25 mouse cellular contexts compared by ENCODE assay signal in the genomic region with DNA sequence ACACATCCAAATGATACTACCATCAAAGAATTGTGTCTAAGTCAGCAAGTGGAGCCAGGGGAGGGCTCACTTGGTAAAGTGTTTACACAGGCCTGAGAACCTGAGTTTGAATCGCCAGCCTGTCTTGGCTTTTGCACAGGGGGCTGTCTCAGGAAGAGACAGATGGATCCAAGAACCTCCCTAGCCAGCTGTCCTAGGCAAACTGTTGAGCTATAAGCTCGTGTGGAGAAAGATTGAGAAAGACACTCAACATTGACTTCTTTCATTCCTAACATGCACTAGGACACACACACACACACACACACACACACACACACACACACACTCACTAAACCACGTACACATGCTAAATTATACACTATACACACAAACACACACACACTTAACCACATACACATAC.
"Had no signal": no experiment of that assay in that cellular context is flagged by ENCODE, and none has a peak within 500 bp of the region (broad histone marks: within the 10 kb centered on the region; RNA-seq: fewer than 3 reads in every experiment).

No protein-coding gene starts in this region.

- H3K4me2 ChIP-seq: embryonic facial prominence, embryonic 12.5 days; embryonic facial prominence, embryonic 13.5 days; embryonic facial prominence, embryonic 15.5 days; forebrain, embryonic 12.5 days; forebrain, embryonic 13.5 days; forebrain, embryonic 15.5 days had no signal

- H3K36me3 ChIP-seq: embryonic facial prominence, embryonic 10.5 days; embryonic facial prominence, embryonic 12.5 days; embryonic facial prominence, embryonic 13.5 days; embryonic facial prominence, embryonic 15.5 days; forebrain, embryonic 10.5 days; forebrain, embryonic 12.5 days; forebrain, embryonic 15.5 days had no signal

- H3K4me3 ChIP-seq: embryonic facial prominence, embryonic 10.5 days; embryonic facial prominence, embryonic 12.5 days; embryonic facial prominence, embryonic 13.5 days; embryonic facial prominence, embryonic 15.5 days; erythroblast, embryonic 14.5 days; forebrain, embryonic 10.5 days; forebrain, embryonic 12.5 days; forebrain, embryonic 13.5 days; forebrain, embryonic 15.5 days; gastrocnemius, adult 2 months; heart, adult 2 months had no signal

- H3K9me3 ChIP-seq: embryonic facial prominence, embryonic 10.5 days; embryonic facial prominence, embryonic 12.5 days; embryonic facial prominence, embryonic 13.5 days; embryonic facial prominence, embryonic 15.5 days; forebrain, embryonic 10.5 days; forebrain, embryonic 12.5 days; forebrain, embryonic 13.5 days; forebrain, embryonic 15.5 days had no signal

- H3K4me1 ChIP-seq: embryonic facial prominence, embryonic 10.5 days; embryonic facial prominence, embryonic 12.5 days; embryonic facial prominence, embryonic 15.5 days; forebrain, embryonic 10.5 days; forebrain, embryonic 12.5 days; forebrain, embryonic 13.5 days; forebrain, embryonic 15.5 days had no signal

- H3K9ac ChIP-seq: embryonic facial prominence, embryonic 12.5 days; embryonic facial prominence, embryonic 13.5 days; embryonic facial prominence, embryonic 15.5 days; forebrain, embryonic 12.5 days; forebrain, embryonic 13.5 days; forebrain, embryonic 15.5 days; forebrain, postnatal 0 days had no signal

- ATAC-seq: forebrain, embryonic 13.5 days; forebrain, embryonic 14.5 days; forebrain, embryonic 15.5 days; forebrain, embryonic 16.5 days; forebrain, postnatal 0 days had no signal

- DNase-seq: cerebellum, adult 8-10 months; cerebellum, adult 9-10 months; cerebellum, adult 9-11 months; cerebellum, postnatal 14 days; cerebellum, postnatal 25 days; cerebellum, postnatal 36 days; embryo, embryonic 11 days; forebrain, postnatal 0 days; gastrocnemius, adult 2 months; gastrocnemius, postnatal 10 days; gastrocnemius, postnatal 14 days; gastrocnemius, postnatal 25 days; gastrocnemius, postnatal 36 days; heart, adult 2 months had no signal

- H3K27ac ChIP-seq: embryonic facial prominence, embryonic 10.5 days; embryonic facial prominence, embryonic 12.5 days; embryonic facial prominence, embryonic 13.5 days; embryonic facial prominence, embryonic 15.5 days; forebrain, embryonic 10.5 days; forebrain, embryonic 12.5 days; forebrain, embryonic 13.5 days; forebrain, embryonic 15.5 days; gastrocnemius, adult 2 months; heart, adult 2 months had no signal

- H3K27me3 ChIP-seq: embryonic facial prominence, embryonic 12.5 days; embryonic facial prominence, embryonic 13.5 days; embryonic facial prominence, embryonic 15.5 days; forebrain, embryonic 12.5 days; forebrain, embryonic 13.5 days; forebrain, embryonic 15.5 days had no signal
